Mouse (Mus musculus): Measurements from ENCODE around the gene Mybpc3. TPM values are rescaled to one million over a fixed set of nuclear protein-coding genes. Genes with fewer than 3 reads are reported as not detected.
A peak's percentile ranks its signal among the peaks of the same experiment; 100 is the strongest.

The Mybpc3 gene
- total RNA-seq (2021) = under 1 TPM in 1 of 2 experiments, not detected in 1; 0.06 TPM
- long read RNA-seq, experiment 1 = 0 reads
- long read RNA-seq, experiment 2 = 0 reads

DNA sequence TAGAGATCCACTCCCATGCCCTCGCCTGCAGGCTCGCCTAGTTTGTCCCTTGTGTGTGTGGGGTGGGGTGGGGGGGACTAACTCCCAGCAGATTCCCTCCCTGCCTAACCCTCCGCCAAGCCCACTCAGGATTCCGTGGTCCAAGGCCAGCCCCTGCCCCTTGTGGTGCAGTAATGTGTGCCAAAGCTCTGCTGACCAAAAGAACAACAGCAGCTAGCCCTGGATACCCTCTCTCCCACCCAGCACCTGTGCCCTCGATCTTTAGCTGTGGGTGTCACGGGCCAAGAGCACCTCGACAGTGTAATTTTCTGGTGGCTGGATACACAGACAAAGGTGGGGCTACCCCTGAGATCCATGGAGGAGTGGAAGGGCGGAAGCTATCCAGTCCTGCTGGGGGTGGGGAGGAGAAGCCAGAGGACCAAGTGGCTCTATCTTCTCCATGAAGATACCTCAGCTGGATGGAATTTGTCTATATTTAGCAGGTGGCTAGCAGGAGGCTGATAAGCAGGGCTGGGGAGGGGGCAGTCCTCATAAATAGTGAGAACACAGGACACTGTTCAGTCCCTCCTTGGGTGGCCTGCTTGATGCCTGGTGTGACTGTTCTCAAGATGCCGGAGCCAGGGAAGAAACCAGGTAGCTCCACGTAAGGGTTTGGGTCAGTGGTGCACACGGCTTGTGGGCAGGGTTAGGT lies at the start of gene Mybpc3:
Gene Mybpc3, plus strand, starts transcription at position 560 of the 691 bp plus-strand sequence.
- TF ChIP-seq CTCF (IDR thresholded peaks at IDR 0.05) = no peak
- intact Hi-C loops (cut with DNase I) = loop anchor here (2.0 to 5.0 kb wide), 3 partner anchors 120 to 360 kb away; partner anchors contain the start of gene Ddb2
- no peak for DNase-seq
- H3K4me3 ChIP-seq = no peak within 1 kb of the TSS
- H3K27ac ChIP-seq = no peak within 1 kb of the TSS

DNA sequence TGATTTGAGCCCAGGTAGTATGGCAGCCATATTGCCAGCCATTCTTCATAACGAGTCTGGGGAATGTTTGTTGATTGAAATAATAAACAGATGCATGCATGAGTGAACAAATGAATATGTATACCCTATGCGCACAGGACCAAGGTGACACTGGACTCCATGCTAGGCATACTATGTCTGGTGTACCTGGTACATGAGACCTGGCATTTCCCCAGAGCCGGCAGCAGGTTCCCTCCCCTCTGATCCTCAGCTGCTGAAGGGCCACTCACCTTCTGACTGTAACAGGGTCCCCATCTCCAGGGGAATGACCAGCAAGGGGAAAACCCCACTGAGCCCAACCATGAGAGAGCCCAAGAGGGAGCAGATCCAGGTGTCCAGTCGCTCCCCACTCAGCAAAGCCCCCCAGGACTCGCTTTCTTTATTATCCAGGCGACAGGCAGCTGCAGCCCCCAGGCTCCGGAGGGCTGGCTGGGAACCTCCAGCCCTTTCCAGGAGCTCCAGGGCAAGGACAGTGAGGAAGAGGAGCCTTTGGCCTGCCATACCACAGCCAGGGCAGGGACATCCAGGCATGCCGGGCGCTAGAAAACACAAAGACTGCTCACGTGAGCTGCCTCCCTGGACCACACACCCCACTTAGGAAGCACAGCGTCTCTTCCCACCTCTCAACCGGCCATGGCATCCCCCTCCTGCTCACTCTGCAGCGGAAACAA lies 49.6 kb upstream of the Mybpc3 start:
- TF ChIP-seq CTCF (IDR thresholded peaks at IDR 0.05) = no peak
- no peak for DNase-seq
- H3K27ac ChIP-seq = peak overlapping the region; percentile 95
- intact Hi-C loops (cut with DNase I) = no loop called here
- H3K4me3 ChIP-seq = peak overlapping the region; percentile 86

DNA sequence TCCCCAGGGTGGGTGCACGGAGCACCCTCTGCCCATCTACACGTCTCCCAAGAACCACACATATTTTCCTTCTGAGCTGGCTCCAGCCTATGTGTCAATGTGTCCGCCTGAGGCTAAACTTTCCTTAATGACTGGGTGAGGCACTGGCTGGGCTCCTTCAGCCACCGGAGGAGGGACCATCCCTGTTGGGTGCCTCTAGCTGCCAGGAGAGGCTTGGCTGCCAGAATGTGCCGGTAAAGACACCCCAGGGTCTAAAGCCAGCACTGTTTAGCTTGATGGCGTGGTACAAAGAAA lies 49.1 kb upstream of the Mybpc3 start:
- peak overlapping the region; percentile 95 for H3K27ac ChIP-seq
- intact Hi-C loops (cut with DNase I) = no loop called here
- DNase-seq = peak; percentile 50
- no peak for TF ChIP-seq CTCF (IDR thresholded peaks at IDR 0.05)
- peak overlapping the region; percentile 86 for H3K4me3 ChIP-seq

DNA sequence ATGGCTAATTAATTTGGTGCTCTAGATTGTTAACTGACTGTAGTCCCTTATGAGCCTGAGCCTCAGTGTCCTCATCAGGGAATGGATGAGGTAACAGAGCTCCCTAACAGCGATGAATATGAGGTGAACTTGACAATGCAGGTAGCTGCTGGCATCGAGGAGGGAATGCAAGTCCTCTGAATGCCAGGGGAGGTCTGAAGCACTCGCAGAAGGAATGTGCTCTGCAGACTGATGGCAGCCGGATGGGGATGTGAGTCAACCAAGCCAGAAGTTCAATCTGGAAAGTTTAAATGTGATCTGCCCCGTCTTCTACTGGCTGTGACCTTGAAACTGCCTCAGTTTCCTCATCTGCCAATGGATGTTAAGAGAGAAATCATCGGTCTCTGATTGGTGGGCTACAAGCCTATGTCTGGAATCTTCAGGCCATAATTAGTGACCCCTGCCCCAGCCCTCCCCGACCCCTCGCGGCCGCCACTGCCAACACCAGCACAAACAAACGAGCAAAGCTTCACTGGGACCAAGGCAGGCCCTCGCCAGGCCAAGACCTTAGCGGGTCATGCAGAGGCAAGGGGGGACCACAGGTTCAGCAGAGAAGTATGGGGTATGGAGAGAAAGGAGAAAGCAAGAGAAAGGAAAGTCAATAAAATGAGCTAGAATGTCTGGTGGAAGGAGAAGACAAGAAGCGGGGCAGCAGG lies 48.5 kb upstream of the Mybpc3 start:
- TF ChIP-seq CTCF (IDR thresholded peaks at IDR 0.05) = no peak
- peak overlapping the region; percentile 86 for H3K4me3 ChIP-seq
- intact Hi-C loops (cut with DNase I) = no loop called here
- H3K27ac ChIP-seq = peak overlapping the region; percentile 95
- peak; percentile 46 for DNase-seq

DNA sequence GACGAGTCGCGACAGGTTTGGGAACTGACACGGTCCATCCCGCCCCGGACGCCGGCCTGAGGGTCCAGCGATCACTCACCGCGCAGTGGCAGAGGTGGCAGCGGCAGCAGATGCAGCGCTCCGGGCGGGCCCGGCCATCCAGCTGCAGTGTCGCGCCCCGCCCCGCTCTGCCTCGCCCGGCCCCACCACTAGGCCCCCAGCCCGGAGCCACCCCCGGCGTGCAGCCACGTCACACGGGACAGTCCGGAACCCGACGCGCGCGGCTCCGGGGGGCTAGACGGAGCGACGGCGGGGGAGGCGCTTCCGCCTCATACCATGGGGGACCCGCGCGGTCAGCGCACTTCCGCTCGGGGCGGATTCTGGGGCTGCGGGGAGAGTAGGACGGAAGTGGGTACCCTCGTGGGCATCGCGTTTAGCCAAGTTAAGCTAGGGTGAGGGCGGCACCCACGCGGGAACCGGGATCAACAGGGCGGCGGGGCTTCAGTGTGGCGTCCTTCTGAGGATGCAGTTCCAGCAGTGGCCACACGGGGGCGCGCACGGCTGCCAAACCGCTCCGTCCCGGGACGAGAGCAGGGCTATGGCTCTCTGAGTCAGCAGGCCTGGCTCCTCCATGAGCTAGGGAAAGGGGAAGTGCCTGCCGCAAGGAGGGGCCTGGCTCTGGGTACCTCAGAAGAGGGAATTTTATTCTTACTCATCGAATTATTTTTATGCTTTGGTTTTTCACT lies 47.7 kb upstream of the Mybpc3 start, which contains the start of gene Slc39a13:
Gene Slc39a13, minus strand, starts transcription at position 342 of the 725 bp plus-strand sequence.
- intact Hi-C loops (cut with DNase I) = loop anchor here (1.0 kb wide), 2 partner anchors 16 to 31 kb away; partner anchors contain the start of gene Psmc3
- Histone ChIP-seq H3K27ac (peak within 1 kb of the TSS; percentile 95), H3K4me3 (peak within 1 kb of the TSS; percentile 86)
- no peak for TF ChIP-seq CTCF (IDR thresholded peaks at IDR 0.05)
- DNase-seq = peak; percentile 97

DNA sequence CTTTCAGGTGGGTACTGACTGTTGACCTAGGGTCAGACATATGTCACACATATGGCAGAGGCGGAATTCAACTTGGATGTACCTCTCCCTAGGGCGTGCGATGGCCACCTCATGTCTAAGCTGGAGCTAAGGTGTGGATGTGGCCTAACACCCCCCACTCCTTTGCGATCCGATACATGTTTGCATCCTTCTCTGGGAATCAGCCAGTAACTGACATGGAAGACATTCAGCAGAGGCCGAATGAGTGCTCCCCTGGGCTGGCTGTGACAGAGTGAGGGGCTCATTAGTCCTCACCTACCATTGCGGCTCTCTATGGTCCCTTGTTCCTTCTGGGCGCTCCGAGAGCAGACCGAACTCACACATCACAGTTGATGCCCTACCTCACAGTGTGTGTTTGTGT lies 46.9 kb upstream of the Mybpc3 start:
- H3K4me3 ChIP-seq = peak overlapping the region; percentile 86
- intact Hi-C loops (cut with DNase I) = no loop called here
- no peak for TF ChIP-seq CTCF (IDR thresholded peaks at IDR 0.05)
- H3K27ac ChIP-seq = peak overlapping the region; percentile 95
- no peak for DNase-seq

DNA sequence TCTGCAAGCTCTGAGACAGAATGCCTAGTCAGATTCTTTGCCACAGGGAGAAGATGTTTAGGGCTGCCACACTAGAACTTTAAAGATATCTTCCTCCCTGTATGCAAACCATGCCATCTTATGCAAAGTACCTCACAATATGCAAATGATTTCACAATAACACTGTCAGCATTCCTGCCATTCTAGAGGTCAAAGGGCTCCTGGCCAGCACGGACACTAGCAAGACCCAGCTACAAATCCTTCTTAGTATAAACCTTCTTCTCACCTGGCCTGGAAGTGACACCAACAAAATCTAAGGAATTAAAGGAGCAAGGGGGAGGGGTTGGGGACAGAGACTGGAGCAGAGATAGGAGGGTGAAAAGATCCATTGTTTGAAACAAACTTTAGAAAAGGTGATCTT lies 45.9 kb upstream of the Mybpc3 start:
- no peak overlapping the region for H3K27ac ChIP-seq
- intact Hi-C loops (cut with DNase I) = no loop called here
- no peak for DNase-seq
- H3K4me3 ChIP-seq = no peak overlapping the region
- no peak for TF ChIP-seq CTCF (IDR thresholded peaks at IDR 0.05)

DNA sequence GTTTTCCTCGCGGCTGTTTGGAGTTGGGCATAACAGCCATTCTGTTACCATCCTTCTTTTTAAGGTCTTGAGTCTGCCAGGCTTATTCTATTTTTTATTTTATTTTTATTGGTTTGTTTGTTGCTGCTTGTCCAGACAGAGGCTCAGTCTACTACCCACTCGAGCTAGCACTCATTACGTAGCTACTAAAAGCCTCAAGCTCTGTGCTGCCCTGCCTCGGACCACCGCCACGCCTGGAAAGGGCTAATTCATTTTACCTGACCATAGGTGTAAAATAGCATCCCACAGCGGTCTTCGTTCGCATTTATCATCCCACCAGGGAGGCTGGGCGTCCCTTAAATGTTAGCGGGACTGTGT lies 40.0 kb upstream of the Mybpc3 start:
- intact Hi-C loops (cut with DNase I) = no loop called here
- DNase-seq = peak; percentile 7
- H3K4me3 ChIP-seq = peak overlapping the region; percentile 71

DNA sequence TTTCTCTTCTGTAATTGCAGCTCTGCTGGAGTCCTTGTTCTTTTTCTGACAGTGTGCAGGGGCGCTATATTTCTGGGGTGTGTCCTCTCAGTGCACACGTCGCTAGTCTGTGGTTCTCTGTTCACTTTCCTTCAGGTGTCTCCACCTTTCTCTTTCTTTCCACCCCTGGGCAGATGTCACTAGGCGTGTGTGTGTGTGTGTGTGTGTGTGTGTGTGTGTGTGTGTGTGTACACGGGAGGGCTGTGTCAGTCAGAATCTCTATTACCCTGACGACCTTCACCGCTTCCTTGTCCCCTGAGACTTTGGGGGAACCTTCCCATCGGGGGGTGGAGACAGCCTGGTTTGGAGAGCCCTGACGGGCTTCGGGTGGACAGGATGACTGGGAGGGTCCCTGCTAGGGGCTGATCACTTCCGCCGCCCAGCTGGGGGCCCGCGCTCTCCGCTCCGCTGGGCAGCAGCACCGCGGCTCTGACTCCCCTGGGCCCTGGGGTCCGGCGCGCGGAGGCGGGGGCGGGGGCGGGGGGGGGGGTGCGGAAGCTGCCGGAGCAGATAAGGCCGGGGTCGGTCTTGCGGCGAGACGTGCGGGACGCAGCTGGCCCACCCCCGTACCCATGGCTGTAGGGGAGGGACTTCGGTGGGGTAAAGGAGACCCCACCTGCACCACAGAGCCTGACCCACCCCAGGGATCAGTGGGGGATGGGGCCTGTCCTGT lies 39.5 kb upstream of the Mybpc3 start:
- Histone ChIP-seq H3K27ac (peak overlapping the region; percentile 74), H3K4me3 (peak overlapping the region; percentile 71)
- TF ChIP-seq CTCF (IDR thresholded peaks at IDR 0.05) = no peak
- no peak for DNase-seq
- intact Hi-C loops (cut with DNase I) = no loop called here

More for the DNA sequence above, 40.0 kb upstream of the Mybpc3 start:
- no peak overlapping the region; the same call in 1 of the 2 replicates for H3K27ac ChIP-seq
- no peak for TF ChIP-seq CTCF (IDR thresholded peaks at IDR 0.05)

DNA sequence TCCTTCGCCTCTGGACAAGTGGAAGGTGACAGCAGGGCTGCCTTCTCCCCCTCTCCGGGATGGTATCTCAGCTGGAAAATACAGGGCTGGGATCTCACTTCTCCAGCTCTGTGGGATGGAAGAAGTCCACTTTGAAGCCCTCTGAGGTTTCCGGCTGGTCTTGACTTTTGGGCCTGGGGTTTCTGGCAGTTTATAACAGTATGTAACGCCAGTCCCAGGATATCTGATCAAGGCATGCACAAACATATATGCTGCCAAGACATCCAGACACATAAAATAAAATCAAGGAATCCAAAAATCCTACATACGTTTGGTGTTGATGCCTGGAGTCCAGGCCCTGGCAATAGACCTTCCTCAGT lies 38.9 kb upstream of the Mybpc3 start:
- H3K4me3 ChIP-seq = peak overlapping the region; percentile 71
- H3K27ac ChIP-seq = peak overlapping the region; percentile 74
- DNase-seq = no peak
- no peak for TF ChIP-seq CTCF (IDR thresholded peaks at IDR 0.05)
- intact Hi-C loops (cut with DNase I) = no loop called here

DNA sequence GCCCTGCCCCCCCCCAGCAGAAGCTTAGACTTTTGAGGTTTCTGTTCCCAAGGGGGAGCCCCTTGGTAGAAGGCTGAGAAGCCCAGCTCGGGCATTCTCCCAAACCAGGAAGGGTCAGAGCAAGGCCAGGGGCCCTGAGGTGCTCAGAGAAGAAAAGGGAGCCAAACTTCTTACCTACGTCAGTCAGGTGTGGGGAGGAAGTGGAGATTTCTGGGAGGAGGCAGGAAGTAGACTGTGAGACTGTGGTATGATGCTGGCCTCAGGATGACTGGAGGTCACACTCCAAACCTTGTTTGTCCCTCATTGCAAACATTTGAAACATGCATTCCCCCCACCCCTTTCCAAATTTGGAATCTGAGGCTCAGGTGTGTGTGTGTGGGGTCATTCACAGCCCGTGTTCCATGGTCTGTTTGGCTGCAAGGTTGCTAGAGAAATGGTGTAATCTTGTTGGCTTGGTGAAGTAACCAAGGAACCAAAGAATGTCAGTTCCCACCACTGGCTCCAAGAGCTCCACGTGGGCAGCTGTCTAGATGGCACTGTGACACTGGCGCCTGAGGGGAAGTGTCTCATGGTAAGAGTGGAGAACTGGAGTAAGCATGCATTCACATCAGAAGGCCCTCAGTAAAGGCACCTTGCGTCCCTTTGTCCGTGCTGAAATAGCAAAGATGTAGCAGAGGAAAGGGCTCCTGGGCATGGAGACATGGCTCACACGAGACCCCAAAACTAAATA lies 37.0 kb upstream of the Mybpc3 start:
- Histone ChIP-seq H3K4me3 (no peak overlapping the region), H3K27ac (peak overlapping the region; percentile 38; the same call in 1 of the 2 replicates)
- intact Hi-C loops (cut with DNase I) = no loop called here
- no peak for DNase-seq
- no peak for TF ChIP-seq CTCF (IDR thresholded peaks at IDR 0.05)

All from gastrocnemius, adult 2 months (tissue).